Mouse (Mus musculus): ENCODE measurements around the gene Gabpb1. TPM values are rescaled to one million over a fixed set of nuclear protein-coding genes. Genes with fewer than 3 reads are reported as not detected.

Gabpb1 gene
- polyA plus RNA-seq, 1 experiment = 24.5 TPM

GRCm38 (mm10) chr2:126673317-126674242 is 2.6 kb downstream of the Gabpb1 start:
- TF ChIP-seq POLR2A (IDR thresholded peaks at IDR 0.05; ENCODE audit: control insufficient read depth, low read depth, low read length) (no peak), CTCF (IDR thresholded peaks at IDR 0.05; ENCODE audit: control insufficient read depth, insufficient read depth, insufficient replicate concordance, low read depth, low read length) (no peak)
- Histone ChIP-seq H3K27me3 (ENCODE audit: control insufficient read depth, insufficient read depth, low read length) (no peaks in the 10 kb centered on the region), H3K27ac (ENCODE audit: control insufficient read depth, insufficient read depth, low read depth, low read length) (peak overlapping the region; percentile 97; the same call in 1 of the 2 replicates), H3K36me3 (ENCODE audit: control insufficient read depth, insufficient read depth, low read length) (no peaks in the 10 kb centered on the region), H3K4me1 (ENCODE audit: control insufficient read depth, insufficient read depth, low read length) (peaks cover 2% of the 10 kb centered on the region), H3K4me3 (ENCODE audit: control insufficient read depth, low read depth, low read length) (peak overlapping the region; percentile 59)

GRCm38 (mm10) chr2:126668621-126669252 is 7.4 kb downstream of the Gabpb1 start:
- Histone ChIP-seq H3K27ac (ENCODE audit: control insufficient read depth, insufficient read depth, low read depth, low read length) (no peak overlapping the region), H3K4me1 (ENCODE audit: control insufficient read depth, insufficient read depth, low read length) (peaks cover 2% of the 10 kb centered on the region), H3K27me3 (ENCODE audit: control insufficient read depth, insufficient read depth, low read length) (no peaks in the 10 kb centered on the region), H3K4me3 (ENCODE audit: control insufficient read depth, low read depth, low read length) (no peak overlapping the region), H3K36me3 (ENCODE audit: control insufficient read depth, insufficient read depth, low read length) (no peaks in the 10 kb centered on the region)
- TF ChIP-seq POLR2A (IDR thresholded peaks at IDR 0.05; ENCODE audit: control insufficient read depth, low read depth, low read length) (no peak), CTCF (IDR thresholded peaks at IDR 0.05; ENCODE audit: control insufficient read depth, insufficient read depth, insufficient replicate concordance, low read depth, low read length) (no peak)

- TF ChIP-seq POLR2A (IDR thresholded peaks at IDR 0.05; ENCODE audit: control insufficient read depth, low read depth, low read length) (no peak), CTCF (IDR thresholded peaks at IDR 0.05; ENCODE audit: control insufficient read depth, insufficient read depth, insufficient replicate concordance, low read depth, low read length) (no peak)
- Histone ChIP-seq H3K27me3 (ENCODE audit: control insufficient read depth, insufficient read depth, low read length) (no peaks in the 10 kb centered on the region), H3K4me1 (ENCODE audit: control insufficient read depth, insufficient read depth, low read length) (no peaks in the 10 kb centered on the region)
Observed at GRCm38 (mm10) chr2:126665984-126666383, 10.2 kb downstream of the Gabpb1 start.

GRCm38 (mm10) chr2:126663481-126663880 is 12.7 kb downstream of the Gabpb1 start:
- Histone ChIP-seq H3K27me3 (ENCODE audit: control insufficient read depth, insufficient read depth, low read length) (no peaks in the 10 kb centered on the region), H3K4me3 (ENCODE audit: control insufficient read depth, low read depth, low read length) (no peak overlapping the region), H3K4me1 (ENCODE audit: control insufficient read depth, insufficient read depth, low read length) (no peaks in the 10 kb centered on the region), H3K27ac (ENCODE audit: control insufficient read depth, insufficient read depth, low read depth, low read length) (no peak overlapping the region), H3K36me3 (ENCODE audit: control insufficient read depth, insufficient read depth, low read length) (no peaks in the 10 kb centered on the region)
- TF ChIP-seq POLR2A (IDR thresholded peaks at IDR 0.05; ENCODE audit: control insufficient read depth, low read depth, low read length) (no peak), CTCF (IDR thresholded peaks at IDR 0.05; ENCODE audit: control insufficient read depth, insufficient read depth, insufficient replicate concordance, low read depth, low read length) (no peak)

More at GRCm38 (mm10) chr2:126665984-126666383, 10.2 kb downstream of the Gabpb1 start:
- no peak overlapping the region for H3K27ac ChIP-seq (ENCODE audit: control insufficient read depth, insufficient read depth, low read depth, low read length)
- H3K4me3 ChIP-seq (ENCODE audit: control insufficient read depth, low read depth, low read length) = no peak overlapping the region
- no peaks in the 10 kb centered on the region for H3K36me3 ChIP-seq (ENCODE audit: control insufficient read depth, insufficient read depth, low read length)

- Histone ChIP-seq H3K36me3 (ENCODE audit: control insufficient read depth, insufficient read depth, low read length) (peaks cover 5% of the 10 kb centered on the region), H3K27me3 (ENCODE audit: control insufficient read depth, insufficient read depth, low read length) (no peaks in the 10 kb centered on the region), H3K4me1 (ENCODE audit: control insufficient read depth, insufficient read depth, low read length) (no peaks in the 10 kb centered on the region), H3K27ac (ENCODE audit: control insufficient read depth, insufficient read depth, low read depth, low read length) (no peak overlapping the region), H3K4me3 (ENCODE audit: control insufficient read depth, low read depth, low read length) (no peak overlapping the region)
- no peak for TF ChIP-seq CTCF (IDR thresholded peaks at IDR 0.05; ENCODE audit: control insufficient read depth, insufficient read depth, insufficient replicate concordance, low read depth, low read length)
- no peak for TF ChIP-seq POLR2A (IDR thresholded peaks at IDR 0.05; ENCODE audit: control insufficient read depth, low read depth, low read length)
Observed at GRCm38 (mm10) chr2:126652929-126653328, 23.2 kb downstream of the Gabpb1 start.

GRCm38 (mm10) chr2:126647762-126648161 is 28.4 kb downstream of the Gabpb1 start:
- Histone ChIP-seq H3K4me3 (ENCODE audit: control insufficient read depth, low read depth, low read length) (no peak overlapping the region), H3K4me1 (ENCODE audit: control insufficient read depth, insufficient read depth, low read length) (no peaks in the 10 kb centered on the region), H3K27ac (ENCODE audit: control insufficient read depth, insufficient read depth, low read depth, low read length) (no peak overlapping the region), H3K36me3 (ENCODE audit: control insufficient read depth, insufficient read depth, low read length) (peaks cover 5% of the 10 kb centered on the region), H3K27me3 (ENCODE audit: control insufficient read depth, insufficient read depth, low read length) (no peaks in the 10 kb centered on the region)
- TF ChIP-seq POLR2A (IDR thresholded peaks at IDR 0.05; ENCODE audit: control insufficient read depth, low read depth, low read length) (no peak), CTCF (IDR thresholded peaks at IDR 0.05; ENCODE audit: control insufficient read depth, insufficient read depth, insufficient replicate concordance, low read depth, low read length) (no peak)

GRCm38 (mm10) chr2:126646461-126646860 is 29.7 kb downstream of the Gabpb1 start:
- Histone ChIP-seq H3K4me3 (ENCODE audit: control insufficient read depth, low read depth, low read length) (no peak overlapping the region), H3K27me3 (ENCODE audit: control insufficient read depth, insufficient read depth, low read length) (no peaks in the 10 kb centered on the region), H3K4me1 (ENCODE audit: control insufficient read depth, insufficient read depth, low read length) (no peaks in the 10 kb centered on the region), H3K36me3 (ENCODE audit: control insufficient read depth, insufficient read depth, low read length) (peaks cover 5% of the 10 kb centered on the region), H3K27ac (ENCODE audit: control insufficient read depth, insufficient read depth, low read depth, low read length) (no peak overlapping the region)
- TF ChIP-seq CTCF (IDR thresholded peaks at IDR 0.05; ENCODE audit: control insufficient read depth, insufficient read depth, insufficient replicate concordance, low read depth, low read length) (no peak), POLR2A (IDR thresholded peaks at IDR 0.05; ENCODE audit: control insufficient read depth, low read depth, low read length) (no peak)

All from testis, adult 2 months (tissue).